Mouse (Mus musculus) C2C12 (cell line): Measurements from ENCODE around the gene Nexn.

Experiments used
- CEBPB ChIP-seq: IDR thresholded peaks from one replicate; pipeline ENCODE4 v1.6.1; 2011; ENCODE audit warnings: low read depth, mild to moderate bottlenecking, control low read depth, moderate library complexity
- CTCF ChIP-seq: IDR thresholded peaks from one replicate; pipeline ENCODE4 v1.5.1; 2011; ENCODE audit not compliant: control insufficient read depth, insufficient read depth, insufficient read length
- MAX ChIP-seq: IDR thresholded peaks from one replicate; pipeline ENCODE4 v1.6.1; 2011; ENCODE audit warnings: mild to moderate bottlenecking, control low read depth
- MYOD1 ChIP-seq: IDR thresholded peaks from one replicate; pipeline ENCODE4 v1.6.1; 2011; ENCODE audit warnings: low read depth; ENCODE audit not compliant: control insufficient read depth, insufficient read length
- MYOG ChIP-seq: IDR thresholded peaks from one replicate; pipeline ENCODE4 v1.6.1; 2011; ENCODE audit not compliant: control insufficient read depth, insufficient read length; ENCODE audit errors: extremely low read depth
- USF1 ChIP-seq: IDR thresholded peaks from one replicate; pipeline ENCODE4 v1.6.1; 2011; ENCODE audit warnings: low read depth, mild to moderate bottlenecking, control low read depth, moderate library complexity

DNA sequence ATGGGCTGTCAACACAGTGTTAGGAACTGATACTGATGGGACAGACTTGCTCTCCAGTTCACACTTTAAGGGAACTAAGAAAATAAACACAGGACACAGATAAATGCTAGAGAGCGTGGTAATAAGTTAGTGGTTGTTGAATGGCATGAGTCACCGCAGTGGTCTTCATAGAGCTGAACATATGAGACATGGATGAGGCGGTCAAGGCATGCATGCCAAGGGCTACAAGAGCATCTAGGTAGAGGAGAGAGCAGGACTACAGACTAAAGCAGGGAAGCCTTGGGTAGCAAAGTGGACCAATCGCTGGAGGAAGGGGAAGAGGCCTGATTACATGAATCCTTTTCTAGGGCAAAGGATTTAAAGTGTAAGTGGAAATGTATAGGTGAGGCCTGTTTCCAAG, 59.0 kb downstream of the Nexn start:
- TF ChIP-seq USF1 (no peak), CTCF (no peak), CEBPB (no peak), MAX (no peak), MYOG (no peak), MYOD1 (no peak)
